Mouse (Mus musculus) spleen, postnatal 10 days (tissue): ENCODE measurements around the gene Akr1e1.
"Not testable (repeated sequence)": the region's sequence is repeated elsewhere in the genome, so short reads cannot be mapped to it uniquely, and the experiment has no call there.

ENCODE experiments used
- DNase-seq, 2 experiments: peaks; one replicate each; pipeline ENCODE4 v3.0.0; 2021 to 2022; ENCODE audit warnings: low spot score in 2 of 2

The Akr1e1 gene

DNA sequence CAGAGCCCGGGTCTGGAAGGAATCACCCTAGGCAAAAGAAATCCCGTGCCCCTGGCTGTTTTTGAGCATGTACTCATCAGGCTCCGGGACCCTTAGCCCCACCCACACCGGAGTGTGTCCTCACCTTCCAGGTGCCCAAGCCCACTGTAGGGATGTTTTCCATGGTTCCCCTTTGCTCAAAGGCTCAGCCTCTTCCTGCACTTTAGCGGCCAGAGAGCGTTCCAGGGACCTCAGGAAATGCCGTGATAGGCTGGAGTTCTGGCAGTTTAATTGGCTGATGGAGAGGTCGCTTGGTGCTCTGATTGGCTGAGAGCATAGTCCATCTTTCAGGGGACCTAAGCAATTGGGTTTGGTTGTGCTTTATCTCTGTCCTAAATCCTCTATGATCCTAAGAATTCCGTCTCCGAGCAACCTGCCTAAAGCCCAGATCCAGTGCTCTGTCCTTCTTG is at the start of gene Akr1e1:
Gene Akr1e1, minus strand, starts transcription at position 214 of the 449 bp plus-strand sequence.
- DNase-seq: peak; percentile 29 to 62

GRCm38 (mm10) chr13:4658346-4658745 is 49.4 kb upstream of the Akr1e1 start:
- no peak for DNase-seq

GRCm38 (mm10) chr13:4656277-4657146 is 47.5 kb upstream of the Akr1e1 start:
- no peak for DNase-seq

DNA sequence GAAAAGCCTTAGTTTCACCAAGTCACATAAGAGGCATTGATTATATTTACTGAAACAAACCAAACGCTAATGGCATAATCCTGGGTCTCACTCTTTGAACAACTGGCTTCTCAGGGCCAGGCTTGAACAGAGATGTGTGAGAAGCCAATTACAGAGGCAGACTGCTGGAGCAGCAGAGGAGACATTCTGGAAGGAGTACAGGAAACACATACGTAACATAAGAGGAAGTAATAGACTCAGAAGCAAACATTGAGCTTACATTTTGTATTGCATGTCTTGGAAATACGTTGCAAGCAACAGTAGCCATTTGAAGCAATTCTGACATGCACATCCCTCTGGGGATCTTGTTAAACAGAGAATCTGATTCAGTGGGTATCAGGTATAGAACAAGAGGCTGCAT is 41.2 kb upstream of the Akr1e1 start:
- DNase-seq: no peak

GRCm38 (mm10) chr13:4645248-4645647 is 36.3 kb upstream of the Akr1e1 start:
- no peak for DNase-seq

GRCm38 (mm10) chr13:4610902-4611301 is 1.9 kb upstream of the Akr1e1 start:
- DNase-seq: no peak

GRCm38 (mm10) chr13:4608530-4608929 is 444 bp downstream of the Akr1e1 start:
- no peak for DNase-seq

- DNase-seq: no peak
These were observed 2.2 kb downstream of the Akr1e1 start for GRCm38 (mm10) chr13:4606821-4607220.

GRCm38 (mm10) chr13:4603431-4603830 is 5.5 kb downstream of the Akr1e1 start:
- DNase-seq: not testable (repeated sequence)

- no peak for DNase-seq
These were observed 32.1 kb downstream of the Akr1e1 start for GRCm38 (mm10) chr13:4576921-4577320.

- DNase-seq: no peak
These were observed 35.1 kb downstream of the Akr1e1 start, which contains the start of gene Akr1c21 for GRCm38 (mm10) chr13:4573871-4574270. Gene Akr1c21 (plus strand): TSS chr13:4574075.

GRCm38 (mm10) chr13:4565996-4566395 is 43.0 kb downstream of the Akr1e1 start:
- DNase-seq: no peak

GRCm38 (mm10) chr13:4560500-4560899 is 48.5 kb downstream of the Akr1e1 start:
- no peak for DNase-seq

DNA sequence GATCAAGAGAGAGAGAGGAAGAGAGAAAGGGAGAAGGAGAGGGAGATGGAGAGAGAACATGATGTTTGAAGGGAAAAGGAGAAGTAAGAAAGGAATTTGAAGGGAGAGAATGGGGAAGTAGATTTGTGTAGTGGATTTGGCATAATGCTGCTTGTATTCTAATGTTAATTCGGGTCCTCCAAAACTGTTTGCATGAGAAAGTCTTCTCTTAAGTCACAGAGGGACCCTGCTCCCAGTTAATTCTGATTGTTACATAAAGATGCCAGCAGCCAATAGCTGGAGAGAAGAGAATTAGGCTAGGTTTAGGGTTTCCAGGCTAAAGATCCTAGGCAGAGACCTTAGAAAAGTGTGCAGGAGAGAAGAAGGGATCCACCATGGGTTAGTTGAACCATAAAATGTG is 49.8 kb downstream of the Akr1e1 start:
- DNase-seq: no peak
